Mouse (Mus musculus) heart, embryonic 13.5 days (tissue): ENCODE data around the gene Nek9. TPM values are rescaled to one million over a fixed set of nuclear protein-coding genes. Genes with fewer than 3 reads are reported as not detected.

Experiments used
- ATAC-seq: fragments of 200-750 bp; cut with Nextera tagmentation; 2 replicates; pipeline ENCODE4 v1.8.0; 2017; ENCODE audit warnings: moderate TSS enrichment; ENCODE audit not compliant: insufficient number of reproducible peaks, low FRiP score, low TSS enrichment; ENCODE audit errors: extremely low read depth
- H3K27ac ChIP-seq: fragments of 300-500 bp; sonication (generic); replicated peaks from 2 replicates; pipeline ENCODE4 v1.5.1; 2015; ENCODE audit warnings: moderate library complexity, mild to moderate bottlenecking, inconsistent platforms
- H3K27me3 ChIP-seq: fragments of 300-500 bp; sonication (generic); replicated peaks from 2 replicates; pipeline ENCODE4 v1.6.1; 2015; ENCODE audit warnings: mild to moderate bottlenecking, inconsistent platforms
- H3K36me3 ChIP-seq: fragments of 300-500 bp; sonication (generic); 2 replicates; pipeline ENCODE4 v1.6.1; 2015; ENCODE audit warnings: mild to moderate bottlenecking, inconsistent platforms
- H3K4me1 ChIP-seq: fragments of 300-500 bp; sonication (generic); 2 replicates; pipeline ENCODE4 v1.6.1; 2015; ENCODE audit warnings: inconsistent platforms
- H3K4me2 ChIP-seq: fragments of 300-500 bp; sonication (generic); 2 replicates; pipeline ENCODE4 v1.6.1; 2015; ENCODE audit warnings: inconsistent platforms, mild to moderate bottlenecking, moderate library complexity
- H3K4me3 ChIP-seq: fragments of 300-500 bp; sonication (generic); 2 replicates; pipeline ENCODE4 v1.5.1; 2015; ENCODE audit warnings: moderate library complexity, mild to moderate bottlenecking, inconsistent platforms
- H3K9ac ChIP-seq: fragments of 300-500 bp; sonication (generic); 2 replicates; pipeline ENCODE4 v1.6.1; 2015; ENCODE audit warnings: inconsistent platforms, mild to moderate bottlenecking, moderate library complexity
- H3K9me3 ChIP-seq: fragments of 300-500 bp; sonication (generic); 2 replicates; pipeline ENCODE4 v1.6.1; 2016; ENCODE audit warnings: inconsistent platforms
- WGBS: fragments of 180-500 bp; shearing (Covaris S2); methylation state at CpG from one replicate; pipeline ENCODE4 v1.1.7; 2015; ENCODE audit warnings: mixed read lengths; 5-methylcytosine and 5-hydroxymethylcytosine counted together
- polyA plus RNA-seq: library from polyadenylated mRNA; unstranded; fragments of >200 nt; fragmentation: Nextera tagmentation; extraction: Ambion mirVana; gene quantifications from 2 replicates; pipeline ENCODE4 v1.2.1, GENCODE M21; 2015

The Nek9 gene
- polyA plus RNA-seq, 1 experiment from 2014 or later = 19.2 TPM

DNA sequence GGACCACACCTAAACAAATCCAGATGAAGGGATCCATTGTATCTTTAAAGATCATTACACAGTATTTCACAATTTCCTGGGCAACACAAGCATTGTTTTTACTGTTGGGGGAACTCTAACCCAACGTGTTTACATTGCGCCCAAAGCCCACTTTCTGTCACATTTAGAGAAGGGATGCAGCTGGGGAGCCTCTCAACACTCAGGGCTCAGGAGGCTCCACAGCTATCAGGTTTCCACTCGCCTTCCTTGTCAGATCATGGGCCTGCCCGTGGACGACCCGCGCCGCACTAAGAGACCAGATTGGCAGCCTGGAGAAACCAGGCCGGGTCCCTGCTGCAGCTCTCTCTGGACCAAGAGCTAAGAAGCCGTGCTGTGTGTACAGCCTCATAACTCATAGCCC, 65.7 kb downstream of the Nek9 start:
- no peaks in the 10 kb centered on the region for H3K27me3 ChIP-seq
- H3K27ac ChIP-seq = no peak overlapping the region
- H3K4me3 ChIP-seq = no peak overlapping the region
- H3K4me1 ChIP-seq = peaks cover 4% of the 10 kb centered on the region
- H3K36me3 ChIP-seq = peaks cover 34% of the 10 kb centered on the region
- no peaks in the 10 kb centered on the region for H3K9me3 ChIP-seq
- H3K9ac ChIP-seq = 0 out of 2 replicates have a peak overlapping the region, but pooled peaks have one; percentile 30
- no peak for ATAC-seq
- H3K4me2 ChIP-seq = no peak overlapping the region
- 48% methylated on average over 10 of the region's 10 CpGs for WGBS

DNA sequence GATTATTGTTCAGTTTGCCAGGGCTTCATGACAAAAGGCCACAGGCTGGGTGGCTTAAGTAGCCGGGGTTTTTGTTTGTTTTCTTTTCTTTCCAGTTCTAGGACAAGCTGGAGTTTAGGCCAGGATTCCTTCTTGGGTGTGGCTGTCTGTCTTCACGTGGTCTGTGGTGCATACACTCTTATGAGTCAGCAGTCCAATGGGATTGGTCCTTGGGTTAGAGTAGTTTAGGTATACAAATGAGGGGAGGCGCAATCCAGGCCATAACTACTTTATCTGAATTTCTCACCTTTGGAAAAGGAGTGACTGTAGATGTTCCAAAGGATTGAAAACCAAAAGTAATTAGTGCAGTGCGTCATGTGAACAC, 67.3 kb downstream of the Nek9 start:
- 62% methylated on average over 4 of the region's 4 CpGs for WGBS

DNA sequence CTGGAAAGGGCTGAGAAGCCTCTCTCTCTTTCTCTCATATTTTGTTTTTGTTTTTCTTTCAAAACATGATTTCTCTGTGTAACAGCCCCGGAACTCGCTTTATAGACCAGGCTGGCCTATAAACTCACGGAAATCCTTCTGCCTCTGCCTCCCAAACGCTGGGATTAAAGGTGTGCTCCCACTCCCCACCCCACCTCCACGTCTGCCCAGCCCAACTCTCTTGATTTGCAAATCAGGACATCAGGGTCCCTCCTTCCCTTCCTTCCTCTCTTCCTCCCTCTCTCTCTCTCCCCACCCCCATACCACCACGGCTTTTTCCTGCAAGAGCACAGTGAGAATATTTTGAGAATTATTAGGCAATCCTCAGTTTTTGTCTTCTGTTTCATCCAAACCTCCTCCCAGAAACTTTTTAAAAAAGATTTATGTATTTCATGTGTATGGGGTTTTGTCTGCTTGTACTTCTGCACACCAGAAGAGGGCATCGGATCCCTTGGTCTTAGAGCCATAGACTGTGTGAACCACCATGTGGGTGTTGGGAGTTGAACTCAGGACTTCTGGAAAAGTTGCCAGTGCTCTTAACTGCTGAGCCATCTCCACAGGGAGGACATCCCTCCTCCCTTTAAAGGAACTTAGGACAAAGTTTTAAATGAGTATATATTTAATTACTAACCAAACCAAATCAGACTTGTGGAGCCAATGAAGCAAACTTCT, 67.9 kb downstream of the Nek9 start:
- no peak overlapping the region for H3K4me3 ChIP-seq
- no peaks in the 10 kb centered on the region for H3K27me3 ChIP-seq
- H3K36me3 ChIP-seq = peaks cover 38% of the 10 kb centered on the region
- no peaks in the 10 kb centered on the region for H3K9me3 ChIP-seq
- H3K9ac ChIP-seq = no peak overlapping the region
- peak overlapping the region; percentile 66; the same call in 1 of the 2 replicates for H3K4me2 ChIP-seq
- peaks cover 4% of the 10 kb centered on the region for H3K4me1 ChIP-seq
- ATAC-seq = no peak
- no peak overlapping the region for H3K27ac ChIP-seq
- WGBS = 68% methylated on average over 7 of the region's 7 CpGs

More for the DNA sequence above, 67.3 kb downstream of the Nek9 start:
- no peak overlapping the region for H3K4me2 ChIP-seq
- peaks cover 4% of the 10 kb centered on the region for H3K4me1 ChIP-seq
- no peaks in the 10 kb centered on the region for H3K27me3 ChIP-seq
- H3K9me3 ChIP-seq = no peaks in the 10 kb centered on the region
- no peak overlapping the region for H3K4me3 ChIP-seq
- no peak overlapping the region for H3K9ac ChIP-seq
- H3K27ac ChIP-seq = no peak overlapping the region
- ATAC-seq = no peak
- peaks cover 39% of the 10 kb centered on the region for H3K36me3 ChIP-seq

DNA sequence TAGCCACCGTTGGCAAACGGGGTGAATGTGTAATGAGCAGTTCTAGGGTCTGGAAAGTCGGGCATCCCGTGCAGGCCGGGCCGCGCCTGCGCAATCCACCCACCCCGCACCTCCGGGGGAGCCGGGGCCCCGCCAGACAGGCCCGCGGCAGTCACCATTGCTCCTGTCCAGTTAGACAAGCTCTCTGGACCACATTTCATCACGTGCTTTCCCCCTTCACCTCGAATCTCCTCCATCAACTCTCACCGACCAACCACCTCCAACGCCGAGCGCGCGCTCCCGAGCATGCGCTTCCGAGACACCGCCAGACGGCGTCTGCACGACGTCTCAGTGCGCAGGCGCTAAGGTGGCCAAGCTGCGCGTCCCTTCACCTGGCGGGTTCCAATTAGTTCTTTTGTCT, 68.8 kb downstream of the Nek9 start, which contains the start of gene Mlh3:
TSS of gene Mlh3 (minus strand) at position 281 of the 400 bp plus-strand sequence.
- Histone ChIP-seq H3K9me3 (no peaks in the 10 kb centered on the region), H3K27ac (peak within 1 kb of the TSS; percentile 51), H3K27me3 (no peaks in the 10 kb centered on the region), H3K36me3 (peaks cover 28% of the 10 kb centered on the region), H3K4me2 (peak within 1 kb of the TSS; percentile 66), H3K9ac (peak within 1 kb of the TSS; percentile 77), H3K4me3 (peak within 1 kb of the TSS; percentile 64), H3K4me1 (peaks cover 5% of the 10 kb centered on the region)
- ATAC-seq = peak; percentile 86
- WGBS = 1% methylated on average over 35 of the region's 35 CpGs

DNA sequence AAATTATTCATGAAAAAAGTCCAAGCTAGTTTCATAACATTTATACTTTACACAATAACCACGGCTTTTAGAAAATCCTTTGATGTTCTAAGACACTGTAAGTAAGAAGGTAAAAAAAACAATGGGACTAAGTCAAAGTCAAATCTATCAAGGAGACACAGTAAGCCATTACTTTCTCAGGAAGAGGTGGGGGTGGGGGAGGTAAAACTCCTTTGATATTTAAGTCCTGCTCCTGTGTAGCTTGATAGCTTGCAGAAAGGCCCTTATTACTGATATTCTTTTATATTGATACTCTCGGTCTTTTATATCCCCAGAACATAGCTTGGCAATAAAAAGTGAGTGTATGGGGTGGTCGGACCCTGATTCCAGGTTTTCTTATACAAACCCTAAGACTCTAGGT, 69.3 kb downstream of the Nek9 start:
- peaks cover 23% of the 10 kb centered on the region for H3K36me3 ChIP-seq
- H3K4me2 ChIP-seq = peak overlapping the region; percentile 66
- H3K4me3 ChIP-seq = peak overlapping the region; percentile 64
- 51% methylated on average over 3 of the region's 3 CpGs for WGBS
- H3K9ac ChIP-seq = peak overlapping the region; percentile 77
- H3K9me3 ChIP-seq = no peaks in the 10 kb centered on the region
- peaks cover 10% of the 10 kb centered on the region for H3K4me1 ChIP-seq
- no peaks in the 10 kb centered on the region for H3K27me3 ChIP-seq
- no peak for ATAC-seq
- H3K27ac ChIP-seq = peak overlapping the region; percentile 51

DNA sequence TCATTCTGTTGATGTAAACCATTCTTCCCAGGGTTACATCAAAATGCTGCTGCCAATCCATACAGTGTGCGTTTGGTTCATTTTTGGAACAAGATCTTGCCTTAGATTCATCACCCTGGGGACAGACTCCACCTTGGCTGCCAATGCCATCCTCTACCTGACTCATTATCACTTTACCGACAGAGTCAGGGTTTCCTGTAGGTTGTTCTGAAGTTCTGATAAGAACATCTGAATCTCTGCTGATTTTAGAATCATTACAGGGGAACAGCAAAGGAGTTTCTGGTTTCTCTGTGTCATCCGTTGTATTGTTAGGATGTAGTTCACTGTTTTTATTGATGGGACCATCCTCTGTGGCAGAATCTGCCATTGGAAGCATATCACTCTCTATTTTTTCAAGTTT, 72.9 kb downstream of the Nek9 start:
- Histone ChIP-seq H3K9me3 (no peaks in the 10 kb centered on the region), H3K4me3 (no peak overlapping the region), H3K9ac (no peak overlapping the region), H3K36me3 (peaks cover 15% of the 10 kb centered on the region; the same call in 1 of the 2 replicates), H3K4me1 (peaks cover 13% of the 10 kb centered on the region), H3K27me3 (no peaks in the 10 kb centered on the region), H3K4me2 (no peak overlapping the region), H3K27ac (no peak overlapping the region)
- 79% methylated on average over 3 of the region's 3 CpGs for WGBS
- no peak for ATAC-seq

DNA sequence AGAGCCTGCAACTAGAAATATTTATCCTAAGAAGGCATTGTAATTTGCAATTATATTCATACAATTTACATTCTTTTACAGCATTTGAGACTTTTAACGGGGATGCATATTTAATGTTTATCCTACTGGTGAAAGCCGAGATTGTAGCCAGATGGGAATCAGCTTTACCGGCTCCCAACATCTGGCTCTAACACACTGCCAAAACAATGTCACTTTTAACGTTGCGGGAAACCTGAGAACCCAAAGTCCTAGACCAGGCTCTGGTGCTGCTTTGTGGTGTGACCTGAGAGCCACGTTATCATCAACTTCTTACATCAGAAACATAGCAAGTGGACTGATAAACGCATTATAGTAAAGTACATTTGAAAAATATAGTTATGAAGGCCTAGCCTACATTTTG, 74.2 kb downstream of the Nek9 start:
- Histone ChIP-seq H3K4me2 (no peak overlapping the region), H3K4me1 (peaks cover 12% of the 10 kb centered on the region), H3K4me3 (no peak overlapping the region), H3K9me3 (no peaks in the 10 kb centered on the region), H3K36me3 (peaks cover 23% of the 10 kb centered on the region; the same call in 1 of the 2 replicates), H3K27ac (no peak overlapping the region), H3K27me3 (no peaks in the 10 kb centered on the region), H3K9ac (no peak overlapping the region)
- 46% methylated on average over 7 of the region's 7 CpGs for WGBS
- no peak for ATAC-seq

DNA sequence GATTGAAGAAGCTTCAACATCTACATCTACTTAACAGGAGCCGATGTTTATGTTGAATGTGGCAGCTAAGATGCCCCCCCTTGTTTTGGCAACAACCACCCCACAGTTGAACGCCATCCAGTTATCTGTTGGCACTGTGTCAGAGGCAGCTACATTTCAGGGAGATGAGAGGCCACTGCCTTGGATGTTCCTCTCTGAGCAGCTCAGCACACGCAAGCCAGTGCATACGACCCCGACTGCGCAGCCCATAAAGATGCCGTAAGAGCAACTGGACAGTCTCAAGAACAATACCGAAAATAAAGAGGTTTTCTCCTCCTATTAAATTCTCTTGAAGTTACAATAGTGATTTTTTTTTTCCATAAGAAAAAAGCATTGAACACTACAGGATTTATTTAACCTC, 74.6 kb downstream of the Nek9 start:
- H3K36me3 ChIP-seq = peaks cover 23% of the 10 kb centered on the region; the same call in 1 of the 2 replicates
- no peaks in the 10 kb centered on the region for H3K27me3 ChIP-seq
- H3K27ac ChIP-seq = no peak overlapping the region
- H3K9me3 ChIP-seq = no peaks in the 10 kb centered on the region
- H3K4me2 ChIP-seq = no peak overlapping the region
- H3K9ac ChIP-seq = no peak overlapping the region
- H3K4me3 ChIP-seq = no peak overlapping the region
- no peak for ATAC-seq
- peaks cover 9% of the 10 kb centered on the region for H3K4me1 ChIP-seq
- WGBS = 68% methylated on average over 8 of the region's 8 CpGs

DNA sequence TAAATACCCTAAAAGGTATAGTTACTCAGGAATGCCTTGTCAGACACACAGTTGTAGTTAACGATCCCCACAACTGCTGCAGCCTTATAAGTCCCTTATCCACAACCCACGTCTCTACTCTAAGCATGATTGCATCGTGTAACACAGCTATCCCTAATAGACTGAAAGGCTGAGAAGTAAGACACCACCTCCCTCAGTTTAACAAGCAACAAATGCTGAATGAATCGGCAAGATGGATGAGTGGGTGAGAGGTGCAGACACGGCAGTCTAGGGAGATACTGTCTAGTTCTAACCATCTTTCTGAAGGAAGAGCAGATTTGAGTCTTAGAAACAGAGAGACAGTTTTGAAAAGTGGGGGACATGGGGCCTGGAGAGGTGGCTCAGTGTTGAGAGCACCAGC, 76.0 kb downstream of the Nek9 start:
- no peak overlapping the region for H3K4me3 ChIP-seq
- H3K9ac ChIP-seq = no peak overlapping the region
- H3K4me2 ChIP-seq = no peak overlapping the region
- H3K4me1 ChIP-seq = peaks cover 9% of the 10 kb centered on the region
- H3K27ac ChIP-seq = no peak overlapping the region
- no peaks in the 10 kb centered on the region for H3K9me3 ChIP-seq
- 63% methylated on average over 5 of the region's 5 CpGs for WGBS
- peaks cover 22% of the 10 kb centered on the region for H3K36me3 ChIP-seq
- no peaks in the 10 kb centered on the region for H3K27me3 ChIP-seq
- no peak for ATAC-seq

DNA sequence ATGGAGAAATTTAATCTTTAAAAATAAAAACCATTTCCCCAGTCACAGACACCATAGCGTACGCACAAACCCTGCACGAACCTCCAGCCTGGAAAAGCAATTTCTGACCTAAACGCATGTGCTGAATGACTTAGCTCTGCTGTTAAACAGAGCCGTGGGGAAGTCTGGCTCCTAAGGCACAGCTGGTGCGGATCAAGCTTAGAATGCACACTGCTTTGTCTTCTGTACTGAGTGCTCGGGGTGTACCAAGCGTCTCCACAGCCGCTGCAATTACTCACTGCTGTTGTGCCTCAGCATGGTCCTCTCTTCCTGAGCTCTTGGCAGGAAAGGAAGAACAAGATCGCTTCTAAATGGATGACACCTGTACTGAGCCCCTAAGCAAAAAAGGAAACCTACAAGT, 76.7 kb downstream of the Nek9 start:
- Histone ChIP-seq H3K9ac (no peak overlapping the region), H3K4me1 (peaks cover 9% of the 10 kb centered on the region), H3K27me3 (no peaks in the 10 kb centered on the region), H3K4me3 (no peak overlapping the region), H3K36me3 (peaks cover 19% of the 10 kb centered on the region), H3K9me3 (no peaks in the 10 kb centered on the region), H3K27ac (0 out of 2 replicates have a peak overlapping the region, but pooled peaks have one; percentile 29), H3K4me2 (no peak overlapping the region)
- WGBS = 66% methylated on average over 10 of the region's 10 CpGs
- ATAC-seq = no peak

DNA sequence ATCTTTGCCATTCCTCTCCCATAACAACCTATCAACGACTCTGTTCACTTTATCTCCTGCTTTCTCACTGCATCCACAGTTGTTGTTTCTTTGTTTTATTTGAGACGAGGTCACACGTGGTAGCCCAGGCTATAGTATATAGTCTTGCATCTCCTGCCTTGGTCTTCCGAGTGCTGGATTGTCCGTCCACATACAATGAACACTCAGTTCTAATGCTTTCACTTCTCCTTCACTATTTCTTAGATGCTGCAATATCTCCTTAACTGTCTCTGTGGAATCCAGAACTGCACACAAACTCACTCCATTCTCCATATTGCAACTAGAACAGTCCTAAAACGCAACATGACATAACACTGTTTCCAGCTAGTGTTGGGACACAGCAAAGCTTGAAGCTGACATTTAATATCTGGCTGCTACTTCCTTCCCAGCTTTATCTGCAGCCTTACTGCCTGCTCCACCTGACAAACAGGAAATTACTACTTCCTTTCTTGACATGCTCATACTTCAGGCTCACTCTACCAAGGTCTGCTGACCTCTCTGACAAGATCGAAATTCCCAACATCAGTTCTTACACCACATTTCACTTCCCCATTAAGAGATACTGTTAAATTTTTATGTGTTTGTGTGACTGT, 82.0 kb downstream of the Nek9 start:
- 49% methylated on average over 7 of the region's 7 CpGs for WGBS
- no peak overlapping the region for H3K4me2 ChIP-seq
- H3K4me3 ChIP-seq = no peak overlapping the region
- ATAC-seq = no peak
- H3K36me3 ChIP-seq = peaks cover 18% of the 10 kb centered on the region
- peaks cover 16% of the 10 kb centered on the region for H3K4me1 ChIP-seq
- peak overlapping the region; percentile 82 for H3K27ac ChIP-seq
- H3K27me3 ChIP-seq = no peaks in the 10 kb centered on the region
- H3K9me3 ChIP-seq = no peaks in the 10 kb centered on the region
- no peak overlapping the region for H3K9ac ChIP-seq
